Mouse (Mus musculus) inflammation-experienced regulatory T-cells, adult 6 months (primary cell): ENCODE data around the gene Chd4. TPM values are rescaled to one million over a fixed set of nuclear protein-coding genes. Genes with fewer than 3 reads are reported as not detected.
"Not testable (repeated sequence)": the region's sequence is repeated elsewhere in the genome, so short reads cannot be mapped to it uniquely, and the experiment has no call there.

ENCODE experiments used
- ATAC-seq: one replicate; pipeline ENCODE4 v1.8.0; 2017
- polyA plus RNA-seq, 3 experiments: library from polyadenylated mRNA; unstranded; fragments of 100-300 nt; shearing (Covaris generic); gene quantifications; one replicate each; pipeline ENCODE4 v1.2.1; 2017

Gene Chd4
- 10 to 100 TPM; 47.0 to 76.3 (median 61.6) TPM for polyA plus RNA-seq

- peak; percentile 66 for ATAC-seq
Measured at GRCm38 (mm10) chr6:125095391-125096278, at the start of gene Chd4. TSS of gene Chd4 (plus strand) at chr6:125095981.

- peak; percentile 81 for ATAC-seq
Measured at GRCm38 (mm10) chr6:125046691-125047090, 49.1 kb upstream of the Chd4 start.

GRCm38 (mm10) chr6:125049678-125050077, 46.1 kb upstream of the Chd4 start, which contains the start of gene Acrbp:
TSS of gene Acrbp (plus strand) at chr6:125049689.
- no peak for ATAC-seq

- no peak for ATAC-seq
Measured at GRCm38 (mm10) chr6:125051237-125051636, 44.5 kb upstream of the Chd4 start.

- no peak for ATAC-seq
Measured at GRCm38 (mm10) chr6:125061493-125061892, 34.3 kb upstream of the Chd4 start.

GRCm38 (mm10) chr6:125062511-125062910, 33.3 kb upstream of the Chd4 start:
- no peak for ATAC-seq

- no peak for ATAC-seq
Measured at GRCm38 (mm10) chr6:125063906-125064305, 31.9 kb upstream of the Chd4 start.

GRCm38 (mm10) chr6:125065223-125065622, 30.6 kb upstream of the Chd4 start:
- not testable (repeated sequence) for ATAC-seq

- ATAC-seq: peak; percentile 20
Measured at GRCm38 (mm10) chr6:125067571-125067995, 28.2 kb upstream of the Chd4 start, which contains the start of gene Lpar5. TSS of gene Lpar5 (plus strand) at chr6:125067920.

GRCm38 (mm10) chr6:125071170-125071895, 24.4 kb upstream of the Chd4 start:
- peak; percentile 79 for ATAC-seq

GRCm38 (mm10) chr6:125071896-125072279, 23.9 kb upstream of the Chd4 start:
- ATAC-seq: no peak

- no peak for ATAC-seq
Measured at GRCm38 (mm10) chr6:125073825-125074224, 22.0 kb upstream of the Chd4 start.

- no peak for ATAC-seq
Measured at GRCm38 (mm10) chr6:125081394-125081793, 14.4 kb upstream of the Chd4 start.

- ATAC-seq: no peak
Measured at GRCm38 (mm10) chr6:125081797-125082560, 13.8 kb upstream of the Chd4 start.

- no peak for ATAC-seq
Measured at GRCm38 (mm10) chr6:125082801-125083386, 12.9 kb upstream of the Chd4 start.

- peak; percentile 89 for ATAC-seq
Measured at GRCm38 (mm10) chr6:125084424-125084823, 11.4 kb upstream of the Chd4 start.

GRCm38 (mm10) chr6:125087937-125088336, 7.8 kb upstream of the Chd4 start:
- ATAC-seq: no peak

GRCm38 (mm10) chr6:125088561-125089321, 7.0 kb upstream of the Chd4 start:
- no peak for ATAC-seq

- ATAC-seq: peak; percentile 32
Measured at GRCm38 (mm10) chr6:125089521-125090321, 6.1 kb upstream of the Chd4 start.

- no peak for ATAC-seq
Measured at GRCm38 (mm10) chr6:125090341-125091085, 5.3 kb upstream of the Chd4 start.
